Mouse (Mus musculus) thymus, adult 2 months (tissue): ENCODE data around the gene Bbs9.

Source experiments
- CTCF ChIP-seq: fragments of 200-500 bp; IDR thresholded peaks from 2 replicates; pipeline ENCODE4 v1.5.1; 2012; ENCODE audit warnings: mild to moderate bottlenecking, control low read depth, low read length, moderate library complexity, borderline replicate concordance; ENCODE audit not compliant: control insufficient read depth, poor library complexity, insufficient read depth; ENCODE audit errors: extremely low read depth
- POLR2A ChIP-seq: fragments of 200-500 bp; IDR thresholded peaks from 2 replicates; pipeline ENCODE4 v1.6.1; 2012; ENCODE audit warnings: mild to moderate bottlenecking, low read length, control low read depth, moderate library complexity; ENCODE audit not compliant: control insufficient read depth, poor library complexity, insufficient read depth; ENCODE audit errors: extremely low read depth

DNA sequence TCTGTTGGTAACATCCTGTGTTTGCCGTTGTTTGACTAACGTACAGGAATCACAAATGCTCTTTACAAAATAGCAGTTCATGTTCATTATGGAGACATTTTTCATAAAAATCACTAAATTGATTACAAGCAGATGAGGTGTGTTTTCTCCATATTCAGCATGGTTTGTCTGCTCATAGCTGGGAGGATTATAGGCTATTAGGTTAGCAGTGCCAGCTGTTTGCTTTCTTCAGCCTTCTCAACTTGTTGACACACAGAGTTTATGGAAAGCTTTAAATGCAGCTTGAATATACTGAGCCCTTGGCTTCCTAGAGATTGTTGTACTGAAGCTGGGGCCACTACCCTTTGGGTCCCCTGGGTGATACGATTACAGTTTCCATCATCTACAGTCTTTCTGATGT is 263.3 kb downstream of the Bbs9 start:
- TF ChIP-seq POLR2A (no peak), CTCF (no peak)
